Mouse (Mus musculus) thymus, adult 2 months (tissue): ENCODE data around the gene Ccdc7a.

Experiments
- CTCF ChIP-seq: fragments of 200-500 bp; IDR thresholded peaks from 2 replicates; pipeline ENCODE4 v1.5.1; 2012; ENCODE audit warnings: mild to moderate bottlenecking, control low read depth, low read length, moderate library complexity, borderline replicate concordance; ENCODE audit not compliant: control insufficient read depth, poor library complexity, insufficient read depth; ENCODE audit errors: extremely low read depth
- POLR2A ChIP-seq: fragments of 200-500 bp; IDR thresholded peaks from 2 replicates; pipeline ENCODE4 v1.6.1; 2012; ENCODE audit warnings: mild to moderate bottlenecking, low read length, control low read depth, moderate library complexity; ENCODE audit not compliant: control insufficient read depth, poor library complexity, insufficient read depth; ENCODE audit errors: extremely low read depth

GRCm38 (mm10) chr8:128933446-128933845, 131.9 kb downstream of the Ccdc7a start:
- TF ChIP-seq POLR2A (no peak), CTCF (no peak)
